Mouse (Mus musculus) heart, embryonic 11.5 days (tissue): ENCODE data around the gene Nsd2. TPM values are rescaled to one million over a fixed set of nuclear protein-coding genes. Genes with fewer than 3 reads are reported as not detected.

Experiments
- ATAC-seq: fragments of 200-750 bp; cut with Nextera tagmentation; replicated peaks from 2 replicates; pipeline ENCODE4 v1.8.0; 2017; ENCODE audit warnings: moderate library complexity; ENCODE audit not compliant: insufficient number of reproducible peaks, low FRiP score, low TSS enrichment
- H3K27ac ChIP-seq: fragments of 300-500 bp; sonication (generic); 2 replicates; pipeline ENCODE4 v1.5.1; 2014; ENCODE audit warnings: mild to moderate bottlenecking, low read depth, low read length
- H3K27me3 ChIP-seq: fragments of 300-500 bp; sonication (generic); 2 replicates; pipeline ENCODE4 v1.6.1; 2014; ENCODE audit warnings: mild to moderate bottlenecking, low read length, mixed read lengths; ENCODE audit not compliant: control insufficient read depth, insufficient read depth
- H3K36me3 ChIP-seq: fragments of 300-500 bp; sonication (generic); 2 replicates; pipeline ENCODE4 v1.6.1; 2014; ENCODE audit warnings: mild to moderate bottlenecking, low read length, moderate library complexity, mixed read lengths; ENCODE audit not compliant: control insufficient read depth, insufficient read depth
- H3K4me1 ChIP-seq: fragments of 300-500 bp; sonication (generic); 2 replicates; pipeline ENCODE4 v1.6.1; 2014; ENCODE audit warnings: low read length; ENCODE audit not compliant: control insufficient read depth, insufficient read depth
- H3K4me2 ChIP-seq: fragments of 300-500 bp; sonication (generic); 2 replicates; pipeline ENCODE4 v1.6.1; 2014; ENCODE audit warnings: mild to moderate bottlenecking, moderate library complexity
- H3K4me3 ChIP-seq: fragments of 300-500 bp; sonication (generic); 2 replicates; pipeline ENCODE4 v1.5.1; 2014; ENCODE audit warnings: low read depth, low read length
- H3K9ac ChIP-seq: fragments of 300-500 bp; sonication (generic); 2 replicates; pipeline ENCODE4 v1.6.1; 2014; ENCODE audit warnings: mild to moderate bottlenecking, low read depth, low read length, moderate library complexity
- H3K9me3 ChIP-seq: fragments of 300-500 bp; sonication (generic); replicated peaks from 2 replicates; pipeline ENCODE4 v1.6.1; 2016; ENCODE audit warnings: low read length; ENCODE audit not compliant: control insufficient read depth
- WGBS: fragments of 180-500 bp; shearing (Covaris S2); extraction: QIAGEN DNeasy Blood & Tissue Kit; methylation state at CpG from one replicate; pipeline ENCODE4 v1.1.7; 2014; ENCODE audit not compliant: insufficient replicate concordance; 5-methylcytosine and 5-hydroxymethylcytosine counted together
- polyA plus RNA-seq: library from polyadenylated mRNA; unstranded; fragments of >200 nt; fragmentation: Nextera tagmentation; extraction: Ambion mirVana; gene quantifications from 2 replicates; pipeline ENCODE4 v1.2.1, GENCODE M21; 2014

Gene Nsd2
- polyA plus RNA-seq, 1 experiment from 2014 or later = 46.8 TPM

DNA sequence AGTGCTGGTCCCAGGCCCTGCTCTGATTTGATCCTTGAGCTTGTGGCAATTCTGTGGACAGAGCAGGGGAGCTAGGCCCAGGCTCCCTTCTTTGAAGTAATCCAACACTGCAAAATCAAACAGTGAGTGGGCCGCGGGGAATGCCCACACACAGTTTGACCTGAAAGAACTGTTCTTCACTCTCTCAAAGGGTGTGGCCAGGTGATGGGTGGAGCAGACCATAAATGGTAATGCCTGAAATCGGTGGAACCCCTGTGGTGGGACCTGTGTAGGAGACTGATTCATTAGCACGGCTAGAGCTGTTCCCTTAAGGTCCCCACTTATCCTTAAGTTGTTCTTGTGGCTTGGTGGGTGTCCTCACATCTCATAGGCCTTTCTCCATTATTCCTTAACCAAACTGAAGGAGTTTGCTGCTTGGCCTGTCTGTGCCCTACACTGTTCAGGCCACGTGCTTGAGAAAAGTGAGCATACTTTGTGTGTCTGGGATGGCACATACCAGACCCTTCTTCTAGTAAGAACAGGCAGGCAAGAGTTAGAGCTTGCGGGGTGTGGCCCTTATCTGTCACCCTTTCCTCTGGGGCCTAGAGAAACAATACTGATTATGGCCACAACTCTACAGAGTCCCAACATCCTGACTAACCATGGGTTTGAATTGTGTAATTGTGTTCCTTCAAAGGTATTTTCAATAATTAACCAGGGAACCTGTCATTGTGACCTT lies 4.4 kb upstream of the Nsd2 start:
- Histone ChIP-seq H3K27me3 (no peaks in the 10 kb centered on the region), H3K4me3 (no peak overlapping the region), H3K36me3 (no peaks in the 10 kb centered on the region), H3K9ac (no peak overlapping the region), H3K4me1 (peaks cover 11% of the 10 kb centered on the region), H3K4me2 (no peak overlapping the region), H3K27ac (no peak overlapping the region), H3K9me3 (no peaks in the 10 kb centered on the region)
- no peak for ATAC-seq
- WGBS = 67% methylated on average over 6 of the region's 6 CpGs

DNA sequence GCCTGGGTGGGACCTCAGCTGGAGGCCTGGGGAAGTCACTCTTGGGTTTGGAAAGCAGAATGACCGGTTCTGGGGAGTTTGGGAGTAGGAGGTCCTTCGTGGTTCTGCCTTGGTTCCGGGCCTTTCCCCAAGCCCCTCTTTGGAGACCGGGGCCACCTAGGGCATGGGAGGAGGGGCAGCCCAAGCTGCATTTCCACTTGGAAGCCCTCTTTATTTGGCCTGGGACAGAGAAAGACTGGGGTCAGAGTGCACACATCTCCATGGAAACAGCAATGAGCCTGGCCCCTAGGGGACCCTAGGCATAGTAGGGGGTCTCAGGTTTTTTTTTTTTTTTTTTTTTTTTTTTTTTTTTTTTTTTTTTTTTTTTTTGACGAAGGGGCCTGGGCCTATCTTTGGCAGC lies 2.4 kb upstream of the Nsd2 start:
- Histone ChIP-seq H3K27me3 (no peaks in the 10 kb centered on the region), H3K4me2 (no peak overlapping the region), H3K4me1 (peaks cover 18% of the 10 kb centered on the region), H3K27ac (no peak overlapping the region), H3K36me3 (no peaks in the 10 kb centered on the region), H3K9me3 (no peaks in the 10 kb centered on the region), H3K9ac (no peak overlapping the region), H3K4me3 (no peak overlapping the region)
- WGBS = 46% methylated on average over 5 of the region's 5 CpGs
- ATAC-seq = no peak

DNA sequence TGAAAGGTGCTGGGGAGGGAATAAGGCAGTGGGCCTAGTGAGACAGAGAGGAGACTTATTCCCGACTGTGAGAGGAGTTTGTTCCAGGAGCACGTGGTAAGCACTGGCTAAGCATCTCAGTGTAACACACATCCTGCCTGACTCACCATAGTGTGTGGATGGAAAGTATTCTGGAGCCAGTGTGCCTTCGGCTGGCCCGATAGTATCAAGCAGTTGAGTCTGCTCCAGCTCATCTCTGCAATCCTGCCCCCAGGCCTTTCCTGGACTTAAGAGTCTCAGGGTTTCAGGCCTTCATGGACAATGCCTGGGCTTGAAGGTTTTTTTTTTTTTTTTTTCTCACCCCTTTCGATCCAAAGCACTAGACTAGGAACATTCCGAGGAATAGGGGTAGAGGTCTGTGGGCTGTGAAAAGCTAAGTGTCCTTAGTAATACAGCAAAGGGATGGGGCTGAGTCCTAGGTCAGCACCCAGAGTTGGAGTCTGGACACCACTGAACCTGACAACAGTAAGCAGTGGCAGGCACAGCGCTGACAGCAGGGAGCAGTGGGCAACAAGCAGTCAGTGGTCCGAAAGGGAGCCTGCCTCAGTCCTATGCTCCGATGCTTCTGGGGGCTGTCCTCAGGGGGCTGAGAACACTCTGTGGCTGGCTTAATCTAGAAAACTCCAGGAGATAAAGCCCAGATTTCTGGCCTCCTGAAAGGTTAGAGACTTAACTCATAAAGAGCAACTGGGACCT lies 1.2 kb upstream of the Nsd2 start:
- peak overlapping the region; percentile 100 for H3K4me3 ChIP-seq
- no peaks in the 10 kb centered on the region for H3K27me3 ChIP-seq
- H3K9ac ChIP-seq = peak overlapping the region; percentile 99
- H3K4me2 ChIP-seq = peak overlapping the region; percentile 93
- 18% methylated on average over 9 of the region's 9 CpGs for WGBS
- ATAC-seq = peak; percentile 11; the same call in 1 of the 2 replicates
- H3K4me1 ChIP-seq = peaks cover 25% of the 10 kb centered on the region
- no peaks in the 10 kb centered on the region for H3K9me3 ChIP-seq
- H3K36me3 ChIP-seq = no peaks in the 10 kb centered on the region
- H3K27ac ChIP-seq = peak overlapping the region; percentile 99

DNA sequence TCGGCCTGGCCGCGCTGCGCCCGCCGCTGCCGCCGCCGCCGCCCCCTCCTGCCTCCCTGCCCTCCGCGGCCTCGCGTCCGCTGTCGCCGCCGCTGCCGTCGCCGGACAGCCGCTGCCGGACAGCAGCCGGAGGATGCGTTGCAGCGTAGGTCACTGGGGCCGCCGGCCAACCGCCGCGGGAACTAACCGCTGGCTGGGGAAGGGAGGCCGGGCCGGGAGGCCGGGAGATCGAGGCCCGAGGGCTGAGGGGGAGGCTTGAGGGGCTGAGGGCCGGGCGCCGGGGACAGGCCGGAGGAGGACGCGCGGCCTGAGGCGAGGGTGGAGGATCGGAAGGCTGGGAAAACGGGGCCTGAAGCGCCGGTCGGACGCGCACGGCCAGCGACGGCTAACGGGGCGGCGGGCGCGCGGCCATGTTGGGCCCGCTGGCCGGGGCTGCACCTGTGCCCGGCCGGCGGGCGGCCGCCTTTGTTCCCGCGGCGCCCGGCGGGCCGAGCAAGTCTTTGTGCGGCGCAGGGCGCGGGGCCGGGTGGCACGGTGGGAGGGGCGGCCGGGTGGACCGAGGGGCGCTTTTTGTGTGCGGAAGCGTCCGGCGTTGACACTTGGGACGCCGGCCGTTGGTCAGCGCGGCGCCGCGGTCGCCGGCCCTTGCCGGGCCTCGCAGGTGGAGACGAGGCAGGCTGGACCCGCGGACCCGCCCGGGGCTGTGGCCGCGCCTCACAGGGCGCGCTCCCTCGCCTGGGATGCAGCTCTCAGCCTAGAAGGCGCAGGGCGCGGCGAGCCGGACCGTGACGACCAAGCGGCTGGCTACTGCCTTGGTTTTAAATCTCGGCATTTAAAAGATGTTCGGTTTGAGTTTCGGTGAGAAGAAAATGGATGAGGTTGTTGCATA lies 452 bp downstream of the Nsd2 start:
- ATAC-seq = peak; percentile 67
- H3K4me1 ChIP-seq = peaks cover 35% of the 10 kb centered on the region
- under 1% methylated on average over 104 of the region's 121 CpGs for WGBS

DNA sequence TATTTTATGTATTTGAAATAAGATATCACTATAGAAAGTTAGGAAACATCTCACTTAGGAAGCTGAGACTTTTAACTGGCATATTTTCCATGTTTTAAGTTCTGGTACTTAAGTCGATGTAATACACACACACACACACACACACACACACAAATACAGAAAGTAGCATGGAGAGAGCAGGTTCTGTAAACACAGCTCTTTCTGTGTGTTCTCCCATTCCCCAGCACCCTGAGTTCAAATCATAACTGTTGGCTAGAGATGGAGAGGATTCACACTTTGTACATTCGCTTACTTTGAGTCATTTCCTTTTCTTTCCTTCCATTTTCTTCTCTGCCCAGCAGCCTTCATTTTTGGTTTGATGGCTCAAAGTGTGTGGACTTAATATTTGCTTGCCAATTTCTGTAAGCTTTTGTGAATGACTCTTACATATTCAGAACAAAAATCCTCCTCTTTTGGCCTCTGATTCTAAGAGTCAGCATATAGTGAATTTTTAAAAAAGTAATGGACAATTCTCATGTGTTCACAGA lies 1.4 kb downstream of the Nsd2 start:
- no peak overlapping the region for H3K27ac ChIP-seq
- H3K4me1 ChIP-seq = peaks cover 35% of the 10 kb centered on the region
- WGBS = 41% methylated on average over 2 of the region's 2 CpGs
- no peaks in the 10 kb centered on the region for H3K27me3 ChIP-seq
- no peaks in the 10 kb centered on the region for H3K36me3 ChIP-seq
- H3K4me2 ChIP-seq = peak overlapping the region; percentile 93
- H3K9ac ChIP-seq = no peak overlapping the region; the same call in 1 of the 2 replicates
- ATAC-seq = no peak
- peak overlapping the region; percentile 100 for H3K4me3 ChIP-seq
- no peaks in the 10 kb centered on the region for H3K9me3 ChIP-seq

More for the DNA sequence above, 452 bp downstream of the Nsd2 start:
- Histone ChIP-seq H3K4me3 (peak overlapping the region; percentile 100), H3K4me2 (peak overlapping the region; percentile 93), H3K9ac (peak overlapping the region; percentile 99), H3K36me3 (no peaks in the 10 kb centered on the region), H3K27ac (peak overlapping the region; percentile 99), H3K9me3 (no peaks in the 10 kb centered on the region), H3K27me3 (no peaks in the 10 kb centered on the region)

DNA sequence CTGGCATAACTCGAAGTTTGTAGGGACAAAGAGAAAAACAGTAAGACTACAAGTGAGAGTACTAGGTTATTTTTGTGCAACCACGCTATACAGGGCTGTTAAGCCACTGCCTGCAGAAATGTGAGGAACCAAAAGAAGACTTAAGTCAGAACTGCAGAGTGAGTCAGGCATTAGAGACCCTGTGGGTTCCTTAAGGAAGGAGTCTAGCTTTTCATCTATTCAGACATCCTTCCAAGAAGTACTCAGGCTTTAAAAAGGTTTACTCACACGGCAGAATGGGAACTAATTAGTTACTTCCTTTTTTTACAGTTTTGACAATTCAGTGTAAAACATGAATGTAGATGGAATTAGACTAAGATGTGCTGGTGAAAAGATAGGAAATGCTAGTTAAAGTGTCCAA lies 1.9 kb downstream of the Nsd2 start:
- Histone ChIP-seq H3K9ac (0 out of 2 replicates have a peak overlapping the region, but pooled peaks have one; percentile 40), H3K4me3 (peak overlapping the region; percentile 100), H3K27ac (no peak overlapping the region), H3K4me2 (peak overlapping the region; percentile 93), H3K4me1 (peaks cover 35% of the 10 kb centered on the region), H3K9me3 (no peaks in the 10 kb centered on the region), H3K36me3 (no peaks in the 10 kb centered on the region), H3K27me3 (no peaks in the 10 kb centered on the region)
- ATAC-seq = no peak
- 49% methylated on average over 3 of the region's 3 CpGs for WGBS

DNA sequence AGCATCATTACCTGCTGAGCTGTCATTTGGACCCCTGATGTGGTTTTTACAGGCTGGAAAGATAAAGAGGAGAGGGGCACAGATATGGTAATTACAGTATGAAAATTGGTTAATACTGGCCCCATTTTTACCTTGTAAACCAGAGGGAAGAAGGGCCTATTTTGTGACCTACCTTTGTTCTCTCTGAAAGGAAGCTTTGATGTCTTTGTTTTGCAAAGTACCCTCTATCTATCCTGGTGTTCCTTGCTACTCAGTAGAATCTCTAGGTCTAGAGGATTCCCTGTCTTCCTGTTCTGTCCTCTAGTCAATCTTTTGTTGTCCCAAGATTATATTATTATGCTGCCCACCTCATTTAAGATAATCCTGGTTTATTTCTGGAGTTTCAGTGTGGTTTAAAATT lies 5.5 kb downstream of the Nsd2 start:
- Histone ChIP-seq H3K27ac (no peak overlapping the region), H3K9me3 (no peaks in the 10 kb centered on the region), H3K4me3 (no peak overlapping the region), H3K4me1 (peaks cover 25% of the 10 kb centered on the region), H3K4me2 (no peak overlapping the region), H3K36me3 (no peaks in the 10 kb centered on the region), H3K27me3 (no peaks in the 10 kb centered on the region), H3K9ac (no peak overlapping the region)
- ATAC-seq = no peak

DNA sequence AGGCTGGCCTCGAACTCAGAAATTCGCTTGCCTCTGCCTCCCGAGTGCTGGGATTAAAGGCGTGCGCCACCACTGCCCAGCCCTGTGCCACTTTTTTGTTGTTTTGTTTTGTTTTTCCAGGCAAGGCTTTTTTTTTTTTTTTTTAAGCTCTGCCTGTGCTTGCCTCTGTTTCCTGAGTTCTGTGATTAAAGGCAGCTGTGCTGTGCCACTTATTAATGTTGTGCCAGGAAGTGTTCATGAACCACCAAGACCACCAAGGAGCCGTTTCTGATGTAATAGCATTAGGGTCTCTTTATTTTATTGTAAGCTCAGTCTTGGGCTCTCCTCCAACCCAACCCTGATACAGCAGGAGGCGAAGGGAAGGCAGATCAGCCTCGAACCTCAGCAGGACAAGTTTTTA lies 7.6 kb downstream of the Nsd2 start:
- WGBS = 89% methylated on average over 8 of the region's 8 CpGs
- H3K27ac ChIP-seq = no peak overlapping the region
- ATAC-seq = no peak
- H3K9me3 ChIP-seq = no peaks in the 10 kb centered on the region
- H3K4me1 ChIP-seq = peaks cover 17% of the 10 kb centered on the region
- no peak overlapping the region for H3K4me2 ChIP-seq
- no peak overlapping the region for H3K9ac ChIP-seq
- no peak overlapping the region for H3K4me3 ChIP-seq
- no peaks in the 10 kb centered on the region for H3K36me3 ChIP-seq
- H3K27me3 ChIP-seq = no peaks in the 10 kb centered on the region
